ENCODE assay signal across 13 mouse cellular contexts in the genomic region with DNA sequence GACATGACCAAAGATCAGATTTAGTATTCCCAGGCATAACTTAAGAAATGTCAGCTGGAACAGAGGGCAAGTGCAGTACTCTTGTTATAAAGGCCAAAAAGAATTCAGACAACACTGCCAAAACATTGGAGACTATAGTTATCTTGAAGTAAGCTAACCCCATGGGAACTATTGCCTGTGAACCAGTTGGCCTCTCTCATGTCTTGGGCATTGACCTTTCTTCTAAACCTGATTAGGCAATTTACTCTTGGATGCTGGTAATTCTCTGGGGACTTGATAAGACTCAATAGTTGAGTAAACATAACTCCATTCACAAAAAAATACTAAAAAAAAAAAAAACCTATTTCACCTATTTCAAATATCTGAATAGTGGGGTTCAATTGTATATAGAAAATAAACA.
"Had no signal": no experiment of that assay in that cellular context is flagged by ENCODE, and none has a peak within 500 bp of the region (broad histone marks: within the 10 kb centered on the region; RNA-seq: fewer than 3 reads in every experiment).

No protein-coding gene starts in this region.

- DNase-seq: gastrocnemius, adult 2 months; gastrocnemius, postnatal 10 days; gastrocnemius, postnatal 25 days; heart, postnatal 10 days; heart, postnatal 4 days; kidney, adult 11 months; kidney, adult 2 months; kidney, adult 9 months; kidney, postnatal 14 days; kidney, postnatal 36 days; layer of hippocampus, adult 9-11 months; layer of hippocampus, postnatal 36 days; liver had no signal
